Mouse (Mus musculus) ES-E14 (cell line): ENCODE measurements at regions not wholly inside any gene's neighbourhood (a gene's known extent, or its start where the extent isn't known, plus 50 kb on each side); places are given as distances from the start of the nearest gene placed in this dataset.

Experiments used
- DNase-seq: peaks from one replicate; pipeline ENCODE4 v3.0.0-alpha.2; 2013; ENCODE audit warnings: low read depth, low spot score
- H3K27ac ChIP-seq: 2 replicates; pipeline ENCODE4 v1.5.1; 2012; ENCODE audit warnings: low read depth, mild to moderate bottlenecking, low read length, moderate library complexity, mixed read lengths; ENCODE audit not compliant: poor library complexity, insufficient read depth, severe bottlenecking
- H3K36me3 ChIP-seq: 2 replicates; pipeline ENCODE4 v1.6.1; 2012; ENCODE audit warnings: mild to moderate bottlenecking, low read length, moderate library complexity, mixed read lengths; ENCODE audit not compliant: control insufficient read depth, poor library complexity, insufficient read depth, severe bottlenecking
- H3K4me1 ChIP-seq, 2 experiments: fragments of 150-350 bp in 1 of 2; sonication (generic) in 1 of 2; 2 replicates each; pipeline ENCODE4 v1.6.1; 2012; ENCODE audit warnings: low read length in 2 of 2, mild to moderate bottlenecking in 1 of 2, mixed read lengths in 1 of 2; ENCODE audit not compliant: control insufficient read depth in 2 of 2, insufficient read depth in 2 of 2, poor library complexity in 1 of 2
- H3K4me3 ChIP-seq, 2 experiments: fragments of 150-350 bp in 1 of 2; sonication (generic) in 1 of 2; 2 replicates each; pipeline ENCODE4 v1.5.1; 2012; ENCODE audit warnings: low read length in 2 of 2, low read depth in 1 of 2, mild to moderate bottlenecking in 1 of 2, mixed read lengths in 1 of 2; ENCODE audit not compliant: insufficient read depth in 1 of 2, poor library complexity in 1 of 2, severe bottlenecking in 1 of 2
- H3K9ac ChIP-seq: 2 replicates; pipeline ENCODE4 v1.6.1; 2012; ENCODE audit warnings: low read depth, mild to moderate bottlenecking, low read length, mixed read lengths; ENCODE audit not compliant: poor library complexity, insufficient read depth, severe bottlenecking
- H3K9me3 ChIP-seq: fragments of 150-350 bp; sonication (generic); 2 replicates; pipeline ENCODE4 v1.6.1; 2012; ENCODE audit warnings: low read depth, mild to moderate bottlenecking, low read length; ENCODE audit not compliant: control insufficient read depth, insufficient read depth
- CHD2 ChIP-seq: IDR thresholded peaks from 2 replicates; pipeline ENCODE4 v1.6.1; 2014; ENCODE audit warnings: mild to moderate bottlenecking, low read depth, low read length, inconsistent platforms
- HCFC1 ChIP-seq: IDR thresholded peaks from 2 replicates; pipeline ENCODE4 v1.6.1; 2012; ENCODE audit warnings: low read length, inconsistent platforms, borderline replicate concordance; ENCODE audit not compliant: insufficient read depth
- MAFK ChIP-seq: IDR thresholded peaks from 2 replicates; pipeline ENCODE4 v1.6.1; 2014; ENCODE audit warnings: mild to moderate bottlenecking, low read depth, low read length, inconsistent platforms; ENCODE audit not compliant: insufficient read depth
- ZC3H11A ChIP-seq: IDR thresholded peaks from 2 replicates; pipeline ENCODE4 v1.6.1; 2012; ENCODE audit warnings: low read depth, mild to moderate bottlenecking, inconsistent platforms, low read length, borderline replicate concordance
- ZNF384 ChIP-seq: IDR thresholded peaks from 2 replicates; pipeline ENCODE4 v1.6.1; 2012; ENCODE audit warnings: low read depth, low read length, inconsistent platforms
- in situ Hi-C, 2 experiments: fragments of 600-800 bp; cut with MboI; formaldehyde crosslinking; loops; one replicate each; pipeline ENCODE4 v1.15.1; 2025; ENCODE audit warnings: low sequenced_read_pairs in 2 of 2, inconsistent platforms in 1 of 2; ENCODE audit not compliant: unreplicated experiment in 2 of 2

DNA sequence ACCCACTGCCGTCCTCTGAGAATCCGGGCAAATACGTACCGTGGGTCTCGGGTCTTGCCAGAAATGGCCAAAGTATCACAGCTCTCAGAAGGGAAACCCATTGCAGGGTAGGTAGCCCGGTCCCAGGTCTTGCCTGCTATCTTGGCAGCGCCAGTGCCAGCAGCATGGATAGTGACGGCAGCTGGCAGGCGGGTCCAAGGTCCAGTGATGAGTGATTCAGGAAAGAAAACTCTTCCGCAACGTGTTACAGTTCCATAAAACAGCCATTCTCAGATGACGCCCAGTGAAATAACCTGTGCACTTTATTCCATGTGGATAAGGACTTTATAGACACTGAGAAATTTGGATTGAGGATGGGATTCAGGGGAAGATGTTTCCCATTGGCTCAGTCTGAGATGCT lies 142.2 kb upstream of the Nr4a3 start:
- no peak overlapping the region for H3K4me3 ChIP-seq
- in situ Hi-C loops = no loop called here
- H3K9ac ChIP-seq = no peak overlapping the region
- no peaks in the 10 kb centered on the region for H3K9me3 ChIP-seq
- H3K27ac ChIP-seq = no peak overlapping the region
- no peaks in the 10 kb centered on the region for H3K36me3 ChIP-seq
- DNase-seq = no peak
- H3K4me1 ChIP-seq = no peaks in the 10 kb centered on the region
- TF ChIP-seq MAFK (no peak), ZC3H11A (no peak), CHD2 (no peak), ZNF384 (no peak), HCFC1 (no peak)

DNA sequence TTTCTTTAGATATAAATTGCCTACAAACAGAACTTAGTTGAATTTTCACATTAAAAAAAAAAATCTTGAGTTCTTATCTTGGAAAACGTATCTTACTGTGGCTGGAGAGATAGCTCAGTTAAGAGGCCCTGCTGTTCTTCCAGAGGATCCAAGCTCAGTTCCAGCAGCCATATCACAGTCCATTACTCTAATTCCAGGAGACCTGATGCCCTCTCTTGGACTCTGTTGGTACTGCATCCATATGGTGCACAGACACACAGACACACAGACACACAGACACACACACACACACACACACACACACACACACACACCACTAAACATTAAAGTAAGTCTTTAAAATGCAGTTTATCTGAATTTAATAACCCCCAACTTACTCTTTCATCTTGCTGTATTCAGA lies 132.7 kb upstream of the Nr4a3 start:
- in situ Hi-C loops = no loop called here

DNA sequence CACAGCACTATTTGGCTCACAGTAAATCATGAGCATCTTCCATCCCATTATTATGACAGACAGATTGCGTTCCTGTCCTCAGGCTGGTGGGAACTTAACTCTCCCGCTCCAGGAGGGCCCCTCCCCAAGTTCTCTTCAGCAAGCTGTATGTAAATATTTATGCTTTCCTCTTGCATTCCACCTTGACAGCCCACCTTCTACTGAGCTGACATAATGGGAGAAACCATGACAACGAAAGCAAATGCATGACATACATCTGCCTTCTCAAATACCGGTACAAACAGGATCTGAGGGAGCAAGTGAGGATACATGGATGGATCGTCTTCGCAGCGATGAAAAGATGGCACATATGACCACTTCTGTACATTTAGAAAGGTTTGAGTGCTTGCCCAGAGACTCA lies 125.4 kb upstream of the Nr4a3 start:
- H3K4me1 ChIP-seq = no peaks in the 10 kb centered on the region
- no peaks in the 10 kb centered on the region for H3K36me3 ChIP-seq
- DNase-seq = no peak
- no peak for TF ChIP-seq ZC3H11A
- no peak overlapping the region for H3K4me3 ChIP-seq
- no peaks in the 10 kb centered on the region for H3K9me3 ChIP-seq
- in situ Hi-C loops = no loop called here
- H3K27ac ChIP-seq = no peak overlapping the region
- H3K9ac ChIP-seq = no peak overlapping the region

More for the DNA sequence above, 132.7 kb upstream of the Nr4a3 start:
- H3K9ac ChIP-seq = no peak overlapping the region
- H3K4me3 ChIP-seq = no peak overlapping the region
- no peaks in the 10 kb centered on the region for H3K4me1 ChIP-seq
- H3K9me3 ChIP-seq = no peaks in the 10 kb centered on the region
- peak; percentile 33 for DNase-seq
- no peak overlapping the region for H3K27ac ChIP-seq
- no peaks in the 10 kb centered on the region for H3K36me3 ChIP-seq
- TF ChIP-seq MAFK (no peak), CHD2 (no peak), ZC3H11A (0 out of 2 replicates have a peak, but pooled peaks have one; percentile 22), ZNF384 (no peak), HCFC1 (no peak)

DNA sequence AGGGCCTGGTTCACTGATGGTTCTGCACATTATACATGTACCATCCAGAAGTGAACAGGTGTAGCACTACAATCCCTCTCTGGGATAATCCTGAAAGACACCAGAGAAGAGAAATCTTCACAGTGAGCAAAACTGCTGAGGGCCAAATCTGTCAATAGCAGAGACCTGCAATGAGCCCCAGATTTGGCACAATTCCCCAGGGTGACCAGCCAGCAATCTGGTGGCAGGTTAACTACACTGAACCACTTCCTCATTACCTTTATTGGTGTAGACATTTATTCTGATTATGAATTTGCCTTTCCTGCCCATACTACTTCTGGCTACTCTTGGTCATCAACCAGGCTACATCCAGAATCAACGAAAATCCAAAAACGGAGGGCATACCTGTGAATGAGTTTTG lies 113.5 kb upstream of the Nr4a3 start:
- Histone ChIP-seq H3K4me3 (no peak overlapping the region), H3K4me1 (no peaks in the 10 kb centered on the region), H3K27ac (no peak overlapping the region), H3K36me3 (no peaks in the 10 kb centered on the region), H3K9ac (no peak overlapping the region), H3K9me3 (no peaks in the 10 kb centered on the region)
- TF ChIP-seq CHD2 = no peak
- no peak for TF ChIP-seq ZC3H11A
- TF ChIP-seq ZNF384 = no peak
- no peak for TF ChIP-seq MAFK
- no peak for TF ChIP-seq HCFC1
- no peak for DNase-seq
- in situ Hi-C loops = no loop called here

DNA sequence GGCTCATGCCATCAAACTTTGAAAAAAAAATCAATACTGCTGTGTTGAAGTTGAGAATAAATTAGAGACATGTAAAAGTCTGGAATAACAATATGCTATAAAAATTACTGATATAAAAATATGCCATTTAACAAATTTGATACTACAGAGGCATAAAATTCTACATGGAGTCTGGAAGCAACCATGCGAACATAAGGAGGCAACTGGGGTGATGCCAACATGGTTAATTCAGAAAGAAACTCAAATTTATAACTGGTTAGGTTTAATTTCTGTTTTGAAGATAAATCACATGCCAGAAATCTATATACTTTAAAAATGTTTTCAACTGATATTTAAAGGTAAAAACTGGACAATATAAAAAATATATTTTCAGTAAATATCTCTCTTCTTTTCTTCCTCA lies 111.4 kb upstream of the Nr4a3 start:
- in situ Hi-C loops = no loop called here
- Histone ChIP-seq H3K9me3 (no peaks in the 10 kb centered on the region), H3K27ac (no peak overlapping the region), H3K4me1 (no peaks in the 10 kb centered on the region), H3K4me3 (no peak overlapping the region), H3K9ac (no peak overlapping the region), H3K36me3 (no peaks in the 10 kb centered on the region)
- no peak for TF ChIP-seq ZNF384
- no peak for TF ChIP-seq CHD2
- no peak for TF ChIP-seq ZC3H11A
- no peak for TF ChIP-seq MAFK
- no peak for TF ChIP-seq HCFC1
- DNase-seq = no peak
